Mouse (Mus musculus): ENCODE results near the gene Tpcn1. TPM values are rescaled to one million over a fixed set of nuclear protein-coding genes. Genes with fewer than 3 reads are reported as not detected.

The Tpcn1 gene
- 21.4 and 23.9 TPM in 2 replicates for polyA plus RNA-seq (2015; fragmentation: Nextera tagmentation; extraction: Ambion mirVana)

GRCm38 (mm10) chr5:120588569-120589094, at the start of gene Tpcn1, which contains the start of gene Iqcd:
Gene Tpcn1 (minus strand): TSS chr5:120588673.
Gene Iqcd (plus strand): TSS chr5:120589016.
- H3K9ac ChIP-seq (ENCODE audit: low read depth, low read length) = peak within 1 kb of the TSS; percentile 89
- peak within 1 kb of the TSS; percentile 86 for H3K4me3 ChIP-seq (ENCODE audit: low read length)
- peak; percentile 97 for ATAC-seq
- under 1% methylated on average over 35 of the region's 35 CpGs for WGBS
- H3K4me2 ChIP-seq (ENCODE audit: low read depth, low read length) = peak within 1 kb of the TSS; percentile 78
- H3K9me3 ChIP-seq (ENCODE audit: control insufficient read depth, low read length) = peaks cover 5% of the 10 kb centered on the region
- H3K27ac ChIP-seq (ENCODE audit: low read length) = peak within 1 kb of the TSS; percentile 85
- H3K27me3 ChIP-seq (replicated peaks; ENCODE audit: control insufficient read depth, insufficient read depth, low read length) = no peaks in the 10 kb centered on the region
- peaks cover 22% of the 10 kb centered on the region for H3K4me1 ChIP-seq (ENCODE audit: control insufficient read depth, insufficient read depth, low read length)
- H3K36me3 ChIP-seq (ENCODE audit: control insufficient read depth, insufficient read depth, low read length) = no peaks in the 10 kb centered on the region

- H3K4me3 ChIP-seq (ENCODE audit: low read length) = no peak overlapping the region
- no peaks in the 10 kb centered on the region for H3K9me3 ChIP-seq (ENCODE audit: control insufficient read depth, low read length)
- no peaks in the 10 kb centered on the region for H3K27me3 ChIP-seq (replicated peaks; ENCODE audit: control insufficient read depth, insufficient read depth, low read length)
- 73% methylated on average over 5 of the region's 5 CpGs for WGBS
- H3K9ac ChIP-seq (ENCODE audit: low read depth, low read length) = no peak overlapping the region
- H3K36me3 ChIP-seq (ENCODE audit: control insufficient read depth, insufficient read depth, low read length) = no peaks in the 10 kb centered on the region
- no peak overlapping the region for H3K27ac ChIP-seq (ENCODE audit: low read length)
- ATAC-seq = no peak
- no peak overlapping the region for H3K4me2 ChIP-seq (ENCODE audit: low read depth, low read length)
- H3K4me1 ChIP-seq (ENCODE audit: control insufficient read depth, insufficient read depth, low read length) = no peaks in the 10 kb centered on the region
Measured at GRCm38 (mm10) chr5:120635633-120636032, 47.2 kb upstream of the Tpcn1 start.

- no peak overlapping the region for H3K4me2 ChIP-seq (ENCODE audit: low read depth, low read length)
- 50% methylated on average over 5 of the region's 5 CpGs for WGBS
- H3K4me3 ChIP-seq (ENCODE audit: low read length) = no peak overlapping the region
- 0 out of 2 replicates have a peak, but pooled peaks cover 6% of the 10 kb centered on the region for H3K27me3 ChIP-seq (replicated peaks; ENCODE audit: control insufficient read depth, insufficient read depth, low read length)
- no peak overlapping the region for H3K9ac ChIP-seq (ENCODE audit: low read depth, low read length)
- no peak overlapping the region for H3K27ac ChIP-seq (ENCODE audit: low read length)
- H3K4me1 ChIP-seq (ENCODE audit: control insufficient read depth, insufficient read depth, low read length) = no peaks in the 10 kb centered on the region
- no peaks in the 10 kb centered on the region for H3K36me3 ChIP-seq (ENCODE audit: control insufficient read depth, insufficient read depth, low read length)
- no peaks in the 10 kb centered on the region for H3K9me3 ChIP-seq (ENCODE audit: control insufficient read depth, low read length)
- no peak for ATAC-seq
Measured at GRCm38 (mm10) chr5:120634860-120635259, 46.4 kb upstream of the Tpcn1 start.

GRCm38 (mm10) chr5:120634131-120634530, 45.7 kb upstream of the Tpcn1 start, which contains the start of gene Cfap73:
Gene Cfap73 (minus strand): TSS chr5:120634235.
- no peak for ATAC-seq
- no peak within 1 kb of the TSS for H3K4me3 ChIP-seq (ENCODE audit: low read length)
- H3K36me3 ChIP-seq (ENCODE audit: control insufficient read depth, insufficient read depth, low read length) = no peaks in the 10 kb centered on the region
- 41% methylated on average over 9 of the region's 9 CpGs for WGBS
- H3K4me1 ChIP-seq (ENCODE audit: control insufficient read depth, insufficient read depth, low read length) = no peaks in the 10 kb centered on the region
- H3K27ac ChIP-seq (ENCODE audit: low read length) = no peak within 1 kb of the TSS
- H3K27me3 ChIP-seq (replicated peaks; ENCODE audit: control insufficient read depth, insufficient read depth, low read length) = 0 out of 2 replicates have a peak, but pooled peaks cover 7% of the 10 kb centered on the region
- H3K9me3 ChIP-seq (ENCODE audit: control insufficient read depth, low read length) = no peaks in the 10 kb centered on the region
- H3K9ac ChIP-seq (ENCODE audit: low read depth, low read length) = no peak within 1 kb of the TSS
- H3K4me2 ChIP-seq (ENCODE audit: low read depth, low read length) = no peak within 1 kb of the TSS

GRCm38 (mm10) chr5:120631892-120632291, 43.4 kb upstream of the Tpcn1 start:
- Histone ChIP-seq H3K27me3 (replicated peaks; ENCODE audit: control insufficient read depth, insufficient read depth, low read length) (0 out of 2 replicates have a peak, but pooled peaks cover 7% of the 10 kb centered on the region), H3K4me3 (ENCODE audit: low read length) (no peak overlapping the region), H3K27ac (ENCODE audit: low read length) (no peak overlapping the region), H3K4me2 (ENCODE audit: low read depth, low read length) (no peak overlapping the region), H3K9ac (ENCODE audit: low read depth, low read length) (no peak overlapping the region), H3K9me3 (ENCODE audit: control insufficient read depth, low read length) (no peaks in the 10 kb centered on the region), H3K4me1 (ENCODE audit: control insufficient read depth, insufficient read depth, low read length) (peaks cover 7% of the 10 kb centered on the region; the same call in 1 of the 2 replicates), H3K36me3 (ENCODE audit: control insufficient read depth, insufficient read depth, low read length) (0 out of 2 replicates have a peak, but pooled peaks cover 6% of the 10 kb centered on the region)
- ATAC-seq = no peak
- 90% methylated on average over 5 of the region's 5 CpGs for WGBS

- Histone ChIP-seq H3K36me3 (ENCODE audit: control insufficient read depth, insufficient read depth, low read length) (0 out of 2 replicates have a peak, but pooled peaks cover 14% of the 10 kb centered on the region), H3K9me3 (ENCODE audit: control insufficient read depth, low read length) (no peaks in the 10 kb centered on the region), H3K27me3 (replicated peaks; ENCODE audit: control insufficient read depth, insufficient read depth, low read length) (0 out of 2 replicates have a peak, but pooled peaks cover 7% of the 10 kb centered on the region), H3K27ac (ENCODE audit: low read length) (no peak overlapping the region), H3K4me1 (ENCODE audit: control insufficient read depth, insufficient read depth, low read length) (peaks cover 7% of the 10 kb centered on the region; the same call in 1 of the 2 replicates), H3K4me2 (ENCODE audit: low read depth, low read length) (peak overlapping the region; percentile 27; the same call in 1 of the 2 replicates), H3K9ac (ENCODE audit: low read depth, low read length) (0 out of 2 replicates have a peak overlapping the region, but pooled peaks have one; percentile 29), H3K4me3 (ENCODE audit: low read length) (no peak overlapping the region)
- ATAC-seq = no peak
- 4% methylated on average over 29 of the region's 29 CpGs for WGBS
Measured at GRCm38 (mm10) chr5:120631128-120631527, 42.7 kb upstream of the Tpcn1 start.

GRCm38 (mm10) chr5:120628624-120629023, 40.2 kb upstream of the Tpcn1 start:
- H3K36me3 ChIP-seq (ENCODE audit: control insufficient read depth, insufficient read depth, low read length) = peaks cover 31% of the 10 kb centered on the region
- no peak overlapping the region for H3K4me2 ChIP-seq (ENCODE audit: low read depth, low read length)
- peak; percentile 32 for ATAC-seq
- H3K4me1 ChIP-seq (ENCODE audit: control insufficient read depth, insufficient read depth, low read length) = peaks cover 7% of the 10 kb centered on the region; the same call in 1 of the 2 replicates
- H3K27ac ChIP-seq (ENCODE audit: low read length) = no peak overlapping the region
- 52% methylated on average over 7 of the region's 7 CpGs for WGBS
- H3K9me3 ChIP-seq (ENCODE audit: control insufficient read depth, low read length) = no peaks in the 10 kb centered on the region
- H3K4me3 ChIP-seq (ENCODE audit: low read length) = no peak overlapping the region
- 0 out of 2 replicates have a peak, but pooled peaks cover 7% of the 10 kb centered on the region for H3K27me3 ChIP-seq (replicated peaks; ENCODE audit: control insufficient read depth, insufficient read depth, low read length)
- no peak overlapping the region for H3K9ac ChIP-seq (ENCODE audit: low read depth, low read length)

- no peaks in the 10 kb centered on the region for H3K9me3 ChIP-seq (ENCODE audit: control insufficient read depth, low read length)
- H3K4me3 ChIP-seq (ENCODE audit: low read length) = no peak overlapping the region
- H3K4me2 ChIP-seq (ENCODE audit: low read depth, low read length) = no peak overlapping the region
- H3K36me3 ChIP-seq (ENCODE audit: control insufficient read depth, insufficient read depth, low read length) = peaks cover 34% of the 10 kb centered on the region
- ATAC-seq = no peak
- H3K4me1 ChIP-seq (ENCODE audit: control insufficient read depth, insufficient read depth, low read length) = peaks cover 7% of the 10 kb centered on the region; the same call in 1 of the 2 replicates
- no peak overlapping the region for H3K9ac ChIP-seq (ENCODE audit: low read depth, low read length)
- H3K27me3 ChIP-seq (replicated peaks; ENCODE audit: control insufficient read depth, insufficient read depth, low read length) = 0 out of 2 replicates have a peak, but pooled peaks cover 7% of the 10 kb centered on the region
- no peak overlapping the region for H3K27ac ChIP-seq (ENCODE audit: low read length)
- WGBS = 90% methylated on average over 15 of the region's 15 CpGs
Measured at GRCm38 (mm10) chr5:120627515-120628300, 39.2 kb upstream of the Tpcn1 start.

- 39% methylated on average over 19 of the region's 19 CpGs for WGBS
- no peak overlapping the region for H3K27ac ChIP-seq (ENCODE audit: low read length)
- ATAC-seq = peak; percentile 58
- no peak overlapping the region for H3K4me2 ChIP-seq (ENCODE audit: low read depth, low read length)
- H3K36me3 ChIP-seq (ENCODE audit: control insufficient read depth, insufficient read depth, low read length) = peaks cover 45% of the 10 kb centered on the region
- peaks cover 7% of the 10 kb centered on the region; the same call in 1 of the 2 replicates for H3K4me1 ChIP-seq (ENCODE audit: control insufficient read depth, insufficient read depth, low read length)
- H3K4me3 ChIP-seq (ENCODE audit: low read length) = no peak overlapping the region
- H3K9me3 ChIP-seq (ENCODE audit: control insufficient read depth, low read length) = no peaks in the 10 kb centered on the region
- H3K9ac ChIP-seq (ENCODE audit: low read depth, low read length) = no peak overlapping the region
- 0 out of 2 replicates have a peak, but pooled peaks cover 7% of the 10 kb centered on the region for H3K27me3 ChIP-seq (replicated peaks; ENCODE audit: control insufficient read depth, insufficient read depth, low read length)
Measured at GRCm38 (mm10) chr5:120626399-120626798, 37.9 kb upstream of the Tpcn1 start.

All from intestine, embryonic 16.5 days (tissue).